Mouse (Mus musculus) splenic B cell, adult 2 months (primary cell): ENCODE measurements around the gene Xrcc1.
A peak's percentile ranks its signal among the peaks of the same experiment; 100 is the strongest.
"Not testable (repeated sequence)": the region's sequence is repeated elsewhere in the genome, so short reads cannot be mapped to it uniquely, and the experiment has no call there.

Experiments
- DNase-seq: peaks from one replicate; pipeline ENCODE4 v3.0.0-alpha.2; 2011; ENCODE audit warnings: low read depth, low spot score
- H3K27me3 ChIP-seq: 2 replicates; pipeline ENCODE4 v1.6.1; 2012; ENCODE audit warnings: mild to moderate bottlenecking, low read length, moderate library complexity, mixed read lengths; ENCODE audit not compliant: control insufficient read depth, poor library complexity, insufficient read depth, severe bottlenecking
- H3K36me3 ChIP-seq: 2 replicates; pipeline ENCODE4 v1.6.1; 2012; ENCODE audit warnings: mild to moderate bottlenecking, low read length, moderate library complexity, mixed read lengths; ENCODE audit not compliant: control insufficient read depth, poor library complexity, insufficient read depth, severe bottlenecking

The Xrcc1 gene

GRCm38 (mm10) chr7:24612308-24612910 lies 66.3 kb downstream of the Xrcc1 start:
- peaks cover 2% of the 10 kb centered on the region for H3K36me3 ChIP-seq
- peak; percentile 45 for DNase-seq
- H3K27me3 ChIP-seq, result no peaks in the 10 kb centered on the region

- H3K36me3 ChIP-seq, result peaks cover 7% of the 10 kb centered on the region
- no peaks in the 10 kb centered on the region for H3K27me3 ChIP-seq
- no peak for DNase-seq
Observed at GRCm38 (mm10) chr7:24614816-24615215, 68.7 kb downstream of the Xrcc1 start.

DNA sequence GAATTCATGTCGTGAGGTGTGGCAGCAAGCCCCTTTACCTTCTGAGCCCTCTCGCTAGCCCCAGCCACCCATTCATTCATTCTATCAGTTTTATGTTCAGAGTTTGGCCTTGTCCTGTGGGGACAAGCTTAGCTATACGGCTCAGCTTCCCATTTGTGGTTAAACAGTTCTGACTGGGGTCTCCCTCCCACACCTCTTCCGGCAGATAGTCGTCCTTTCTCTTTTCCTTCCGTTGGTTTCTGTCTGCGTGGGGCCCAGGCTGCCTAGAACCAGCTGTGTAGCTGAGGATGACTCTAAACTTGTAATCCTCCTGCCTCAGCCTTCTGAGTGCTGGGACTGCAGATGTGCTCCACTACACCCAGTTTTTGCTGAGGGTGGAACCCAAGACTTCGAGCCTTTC lies 71.7 kb downstream of the Xrcc1 start:
- H3K27me3 ChIP-seq, result no peaks in the 10 kb centered on the region
- peak; percentile 35 for DNase-seq
- H3K36me3 ChIP-seq, result peaks cover 18% of the 10 kb centered on the region

- peak; percentile 42 for DNase-seq
- not testable (repeated sequence) for H3K27me3 ChIP-seq
- H3K36me3 ChIP-seq, result peaks cover 18% of the 10 kb centered on the region
Observed at GRCm38 (mm10) chr7:24618374-24618773, 72.3 kb downstream of the Xrcc1 start.

- Histone ChIP-seq H3K27me3 (no peaks in the 10 kb centered on the region), H3K36me3 (peaks cover 21% of the 10 kb centered on the region)
- DNase-seq, result no peak
Observed at GRCm38 (mm10) chr7:24619671-24620397, 73.7 kb downstream of the Xrcc1 start.

DNA sequence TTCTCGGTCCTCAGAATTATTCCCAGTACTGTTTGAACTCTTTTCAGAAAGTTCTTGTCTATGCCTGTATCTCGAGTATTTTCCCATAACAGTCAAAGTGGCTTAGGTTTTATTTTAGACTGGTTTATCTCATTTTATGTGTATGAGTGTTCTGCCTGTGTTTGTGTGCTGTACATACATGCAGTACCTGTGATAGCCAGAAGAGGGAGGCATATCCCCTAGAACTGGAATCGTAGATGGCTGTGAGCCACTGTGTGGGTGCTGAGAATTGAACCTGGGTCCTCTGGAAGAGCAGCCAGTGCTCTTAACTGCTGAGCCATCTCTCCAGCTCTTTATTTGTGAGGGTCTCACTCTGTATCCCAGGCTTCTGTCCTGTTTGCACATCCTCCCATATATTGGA lies 75.1 kb downstream of the Xrcc1 start:
- peak; percentile 48 for DNase-seq
- peaks cover 21% of the 10 kb centered on the region for H3K36me3 ChIP-seq
- no peaks in the 10 kb centered on the region for H3K27me3 ChIP-seq

DNA sequence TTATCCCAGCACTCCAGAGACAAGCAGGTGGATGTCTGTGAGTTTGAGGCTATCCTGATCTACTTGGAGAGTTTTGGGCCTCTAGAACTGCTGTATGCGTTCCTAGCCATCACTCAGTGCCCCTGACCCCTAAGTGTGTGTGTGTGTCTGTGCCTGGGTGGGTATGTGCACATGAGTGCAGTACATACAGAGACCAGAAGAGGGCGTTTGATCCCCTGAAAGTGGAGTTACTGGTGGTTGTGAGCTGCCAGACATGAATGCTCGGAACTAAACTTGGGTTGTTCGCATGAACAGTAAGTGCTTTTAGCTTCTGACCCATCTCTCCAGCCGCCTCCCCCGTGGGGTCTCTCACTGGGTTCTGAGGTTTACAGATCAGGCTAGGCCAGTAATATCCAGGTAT lies 76.9 kb downstream of the Xrcc1 start:
- DNase-seq, result no peak

More for the DNA sequence above, 76.9 kb downstream of the Xrcc1 start:
- H3K36me3 ChIP-seq, result peaks cover 22% of the 10 kb centered on the region
- H3K27me3 ChIP-seq, result no peaks in the 10 kb centered on the region
